Mouse (Mus musculus) liver, embryonic 18 days (tissue): ENCODE data around the gene Tnfrsf9. TPM values are rescaled to one million over a fixed set of nuclear protein-coding genes. Genes with fewer than 3 reads are reported as not detected.

ENCODE experiments used
- polyA plus RNA-seq: library from polyadenylated mRNA; depleted of rRNA; stranded (reverse); fragments of >200 nt; gene quantifications from 2 replicates; pipeline ENCODE4 v1.2.3, GENCODE M21; 2012; rRNA removed

The Tnfrsf9 gene
- 0.20 and 0.35 TPM in 2 replicates for polyA plus RNA-seq

GRCm38 (mm10) chr4:150914290-150914733 is at the start of gene Tnfrsf9, which contains the start of gene Park7:
Gene Tnfrsf9 (plus strand): TSS chr4:150914562.
Gene Park7 (minus strand): TSS chr4:150914437.

Other genes with a start within 250 kb of the Tnfrsf9 start
- 96.9 and 120 TPM in 2 replicates for gene Errfi1, start 60.6 kb upstream of the Tnfrsf9 start, polyA plus RNA-seq
- 128 and 134 TPM in 2 replicates for gene Park7, start 125 bp upstream of the Tnfrsf9 start, polyA plus RNA-seq
- not detected in 2 replicates for gene Uts2, start 82.5 kb downstream of the Tnfrsf9 start, polyA plus RNA-seq
- 2.9 and 3.1 TPM in 2 replicates for gene Per3, start 130.1 kb downstream of the Tnfrsf9 start, polyA plus RNA-seq
- 21.1 and 21.8 TPM in 2 replicates for gene Vamp3, start 143.4 kb downstream of the Tnfrsf9 start, polyA plus RNA-seq
- gene Gm13090, start 175.0 kb downstream of the Tnfrsf9 start, polyA plus RNA-seq, result not detected in 2 replicates